Mouse (Mus musculus) granulocyte monocyte progenitor cell, adult 5-6 weeks (primary cell): ENCODE data around the gene Timd2. TPM values are rescaled to one million over a fixed set of nuclear protein-coding genes. Genes with fewer than 3 reads are reported as not detected.
A peak's percentile ranks its signal among the peaks of the same experiment; 100 is the strongest.
"Not testable (repeated sequence)": the region's sequence is repeated elsewhere in the genome, so short reads cannot be mapped to it uniquely, and the experiment has no call there.

Experiments
- ATAC-seq: replicated peaks from 2 replicates; pipeline ENCODE4 v1.8.0; 2016; ENCODE audit warnings: mild to moderate bottlenecking, moderate TSS enrichment, inconsistent platforms; ENCODE audit not compliant: poor library complexity, severe bottlenecking
- total RNA-seq, 2 experiments: library from RNA; stranded (forward) in 1 of 2; stranded (reverse) in 1 of 2; fragments of 200-712, 200-1000 nt in 1 of 2; fragments of >200 nt in 1 of 2; fragmentation: Nextera tagmentation in 1 of 2; gene quantifications; 2 replicates each; pipeline ENCODE4 v1.2.3; 2014 to 2017

The Timd2 gene
- total RNA-seq, 2 experiments from 2014 or later: not detected

DNA sequence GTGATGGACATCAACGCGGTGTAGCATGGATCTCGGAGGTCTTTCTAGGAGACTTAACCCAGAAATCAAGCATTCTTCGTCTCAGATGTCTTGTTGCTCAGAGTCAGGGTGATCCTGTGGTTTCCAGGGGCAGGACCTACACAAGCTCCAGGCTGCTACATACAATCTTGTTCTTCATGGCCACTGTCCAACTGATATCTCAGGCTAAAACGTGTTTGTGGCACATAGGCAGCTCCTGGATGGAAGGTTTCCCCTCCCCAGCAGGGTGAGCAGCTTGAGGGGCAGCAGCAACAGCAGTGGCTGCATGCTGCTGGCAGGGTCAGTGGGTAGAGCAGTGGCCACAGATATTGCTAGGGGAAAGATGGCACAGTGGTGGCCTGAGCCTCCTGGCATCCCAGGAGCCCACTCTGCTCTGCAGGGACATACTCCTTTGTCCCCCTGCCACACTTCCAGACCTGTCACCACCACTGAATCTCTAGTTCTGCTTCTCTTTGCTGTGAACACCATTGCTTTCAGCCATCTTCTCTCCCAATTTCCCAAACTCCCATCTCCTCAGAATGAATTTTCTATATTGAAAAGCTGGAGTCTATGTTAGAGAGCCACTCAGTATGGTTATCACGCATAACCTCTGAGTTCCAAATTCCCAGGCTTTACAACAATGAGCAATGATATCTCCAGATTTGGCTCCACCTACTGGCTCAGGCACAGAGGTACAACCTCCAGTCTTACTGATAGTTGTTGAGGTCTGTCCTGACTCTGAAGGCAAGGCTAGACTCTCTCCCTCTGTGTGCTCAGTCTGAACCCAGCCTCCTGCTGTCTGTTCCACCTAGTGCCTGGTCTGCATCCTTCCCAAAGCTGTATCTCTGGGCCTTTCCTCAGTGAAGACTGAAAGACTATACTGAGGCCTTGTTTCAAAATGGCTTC, 41.0 kb downstream of the Timd2 start:
- peak; percentile 78 for ATAC-seq

DNA sequence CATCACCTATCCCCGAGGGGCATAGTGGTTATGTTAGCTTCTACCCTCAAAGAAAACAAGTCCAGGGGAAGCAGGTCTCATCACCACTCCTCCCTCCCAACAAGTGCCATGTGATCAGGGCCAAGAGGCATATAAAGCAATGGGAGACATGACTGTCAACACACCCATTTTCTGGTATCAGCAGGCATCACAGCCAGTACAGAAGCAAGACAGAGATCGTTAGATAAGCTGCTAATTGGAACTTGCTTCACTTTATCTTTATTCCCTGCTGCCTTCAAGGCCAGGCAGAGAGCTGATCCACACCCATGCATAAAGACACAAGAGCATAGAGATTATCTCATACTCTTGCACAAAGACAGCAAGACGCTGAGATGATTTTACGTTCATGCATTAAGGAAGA, 43.6 kb downstream of the Timd2 start:
- ATAC-seq: no peak

DNA sequence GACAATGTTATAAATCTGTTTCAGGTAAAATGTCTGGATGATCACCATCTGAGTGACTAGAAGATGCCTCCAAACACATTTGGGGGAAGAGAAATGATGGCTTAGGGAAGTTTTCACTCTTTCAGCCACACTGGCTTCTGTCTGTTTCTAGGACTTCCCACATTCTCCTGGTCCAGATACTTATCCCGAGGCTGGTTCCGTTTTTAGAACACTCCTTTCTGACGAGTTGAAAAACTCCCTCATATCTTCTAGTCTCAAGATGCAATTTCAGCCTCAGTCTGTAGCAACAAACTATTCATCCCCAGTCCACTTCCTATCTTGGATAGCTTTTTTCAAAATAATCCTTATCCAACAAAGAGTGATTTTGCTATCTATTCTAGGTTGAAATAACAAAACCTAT, 54.4 kb downstream of the Timd2 start:
- no peak for ATAC-seq

DNA sequence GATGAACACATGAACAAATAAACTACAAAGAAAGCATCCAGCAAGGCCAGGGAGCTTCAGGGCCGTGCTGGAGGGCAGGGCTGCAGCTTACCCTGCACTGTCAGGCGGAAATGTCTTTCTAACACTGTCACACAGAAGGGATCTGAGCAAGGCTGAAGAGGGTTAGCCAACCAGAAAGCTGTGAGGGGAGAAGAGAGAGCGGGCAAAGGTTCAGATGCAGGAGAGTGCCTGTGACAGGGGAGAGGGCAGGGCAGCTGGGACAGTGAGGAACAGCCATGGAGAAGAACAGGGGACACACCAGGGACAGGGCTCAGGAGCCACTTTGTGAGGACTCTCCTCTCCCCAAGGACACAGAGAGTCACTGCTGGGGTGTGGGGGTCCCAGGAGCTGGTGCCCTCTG, 57.2 kb downstream of the Timd2 start:
- ATAC-seq: not testable (repeated sequence)

DNA sequence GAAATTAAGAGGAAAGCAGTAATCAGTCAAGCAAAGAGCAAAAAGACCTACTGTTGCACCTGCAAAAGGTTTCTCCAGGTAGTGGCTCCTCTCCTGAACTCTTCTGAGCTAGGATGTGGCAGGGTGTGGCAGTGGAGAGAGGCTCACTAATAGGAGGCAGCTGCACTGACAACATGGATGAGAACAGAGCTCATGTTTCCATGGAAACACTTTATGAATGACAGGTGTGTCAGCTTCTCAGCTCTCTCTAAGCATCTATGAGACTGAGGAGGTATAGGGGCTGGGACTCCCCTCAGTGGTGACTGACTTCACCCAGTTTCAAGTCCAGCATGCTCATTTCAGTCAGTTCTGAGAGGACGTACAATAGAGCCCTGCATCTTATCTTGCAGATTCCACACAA, 62.0 kb downstream of the Timd2 start:
- ATAC-seq: no peak

DNA sequence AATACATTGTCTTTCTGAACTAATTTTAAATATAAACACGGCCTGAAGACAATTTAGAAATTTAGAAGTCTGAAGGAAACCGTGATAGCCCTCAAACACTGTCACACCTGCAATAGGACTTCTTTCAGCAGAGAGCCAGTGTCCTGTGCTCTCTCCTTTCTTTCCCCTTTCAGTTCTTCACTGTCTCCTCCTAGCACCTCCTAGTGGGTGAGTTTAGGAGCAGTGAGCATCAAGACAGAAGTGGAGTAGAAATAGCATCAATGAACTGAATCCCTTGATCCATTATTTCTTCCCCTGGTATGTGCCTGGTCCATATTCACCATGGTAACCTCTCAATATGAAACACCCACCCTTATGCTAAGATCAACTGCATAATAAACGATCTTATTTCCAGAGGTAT, 70.3 kb downstream of the Timd2 start:
- ATAC-seq: no peak

DNA sequence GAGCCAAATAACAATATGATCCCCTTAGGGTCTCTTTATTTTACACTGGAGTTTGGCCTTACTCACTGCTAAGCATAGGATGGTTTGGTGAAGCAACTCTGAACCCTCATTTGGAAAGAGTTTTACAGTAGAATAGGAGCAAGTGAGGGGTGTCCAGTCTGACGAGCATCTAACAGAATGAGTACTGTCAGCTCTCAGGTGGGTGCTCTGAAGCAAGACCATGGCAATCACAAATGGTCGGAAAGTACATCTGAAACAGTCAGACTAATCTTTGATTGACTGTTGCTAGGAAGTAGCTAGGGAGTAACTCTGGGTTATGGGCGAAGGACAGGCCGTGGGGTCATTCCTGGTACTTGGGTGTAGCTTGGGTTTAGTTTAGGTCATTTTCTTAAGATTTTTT, 71.3 kb downstream of the Timd2 start:
- not testable (repeated sequence) for ATAC-seq

DNA sequence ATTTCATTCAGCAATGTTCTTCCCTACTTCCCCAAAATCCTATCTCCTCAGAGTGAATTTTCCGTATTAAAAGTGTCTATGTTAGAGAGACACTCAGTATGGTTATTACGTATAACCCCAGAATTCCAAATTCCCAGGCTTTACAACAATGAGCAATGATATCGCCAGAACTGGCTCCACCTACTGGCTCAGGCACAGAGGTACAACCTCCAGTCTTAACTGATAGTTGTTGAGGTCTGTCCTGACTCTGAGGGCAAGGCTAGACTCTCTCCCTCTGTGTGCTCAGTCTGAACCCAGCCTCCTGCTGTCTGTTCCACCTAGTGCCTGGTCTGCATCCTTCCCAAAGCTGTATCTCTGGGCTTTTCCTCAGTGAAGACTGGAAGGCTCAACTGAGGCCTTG, 75.2 kb downstream of the Timd2 start:
- peak; percentile 84 for ATAC-seq

DNA sequence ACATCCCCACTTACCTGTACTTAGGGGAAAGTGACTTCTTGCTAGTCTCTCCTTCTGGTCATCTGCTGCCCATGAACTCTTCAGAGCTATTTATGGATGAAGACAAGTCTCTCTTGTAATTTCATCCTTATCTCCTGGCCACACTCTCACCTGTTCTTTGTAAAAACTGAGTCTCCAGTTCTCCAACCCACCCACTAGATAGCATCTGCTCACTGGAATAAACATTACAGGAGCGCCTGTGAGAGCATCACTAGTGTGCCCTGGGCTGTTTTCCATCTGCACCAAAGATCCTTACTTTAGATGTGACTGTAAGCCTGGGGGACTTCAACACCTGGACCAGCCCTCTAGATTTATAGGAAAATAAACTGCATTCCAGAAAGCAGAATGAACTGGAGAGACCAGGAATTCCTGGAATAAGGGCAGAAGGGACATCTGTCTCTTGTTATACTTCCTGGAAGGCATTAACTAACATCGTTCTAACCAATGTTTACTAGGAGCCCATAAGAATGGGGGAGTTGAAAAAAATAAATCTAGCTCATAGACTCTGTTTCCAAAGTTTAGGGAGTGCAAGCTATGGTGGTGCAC, 77.6 kb downstream of the Timd2 start, which contains the start of gene Dppa1:
TSS of gene Dppa1 (minus strand) at position 51 of the 585 bp plus-strand sequence.
- no peak for ATAC-seq

DNA sequence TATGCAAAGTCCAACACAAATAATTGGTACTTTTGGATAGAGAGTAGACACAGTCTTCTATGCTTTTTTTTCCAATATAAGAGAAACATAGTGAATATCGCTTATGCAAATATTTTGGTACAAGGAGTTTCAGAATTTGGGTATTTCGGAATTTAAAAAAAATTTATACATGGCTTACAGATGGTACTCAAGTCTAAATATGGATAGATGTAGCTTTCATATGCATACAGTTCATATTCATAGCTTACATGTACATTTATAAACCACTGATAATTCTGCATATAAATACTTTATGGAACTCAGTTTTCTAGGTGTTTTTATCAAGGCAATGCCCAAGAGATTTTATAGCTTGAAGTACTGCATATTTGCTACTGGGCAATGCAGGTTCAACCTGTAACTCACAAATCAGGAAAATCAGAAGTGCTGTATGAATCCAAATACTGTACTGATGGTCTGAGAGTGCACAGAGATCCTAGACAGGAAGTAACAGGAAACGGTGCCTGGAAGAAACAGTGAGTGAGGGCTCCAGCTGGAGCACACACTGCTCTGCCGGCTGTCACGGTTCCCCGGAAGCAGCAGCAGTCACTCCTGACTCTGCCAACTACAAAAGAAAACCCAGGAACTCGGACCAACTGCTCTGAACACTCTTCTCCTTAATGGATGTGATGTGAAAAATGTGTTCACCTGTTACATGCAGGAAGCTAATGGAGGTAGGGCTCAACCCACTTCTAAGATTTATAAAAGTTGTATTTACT, 86.3 kb downstream of the Timd2 start:
- ATAC-seq: no peak

DNA sequence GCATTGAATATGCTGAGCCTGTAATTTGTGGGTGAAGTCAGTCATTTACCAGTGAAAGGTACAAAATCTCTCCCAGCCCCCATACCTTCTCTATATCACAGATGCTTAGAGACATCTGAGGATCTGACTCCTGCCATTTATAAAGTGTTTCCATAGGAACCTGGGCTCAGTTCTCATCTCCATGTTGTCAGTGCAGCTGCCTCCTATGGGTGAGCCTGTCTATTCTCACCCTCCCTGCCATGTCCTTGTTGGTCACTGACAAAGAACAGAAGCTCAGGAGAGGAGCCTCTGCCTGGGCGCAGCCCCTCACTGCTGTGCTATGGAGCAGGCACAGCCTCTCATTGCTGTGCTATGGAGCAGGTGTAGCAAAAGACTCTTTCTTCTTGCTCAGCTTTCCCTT, 86.9 kb downstream of the Timd2 start:
- no peak for ATAC-seq

Other genes with a start within 250 kb of the Timd2 start
- gene Gm12169, start 182.8 kb downstream of the Timd2 start, total RNA-seq (2014; fragmentation: Nextera tagmentation): not detected in 2 replicates
- not detected in 2 replicates for gene Gm12169, start 182.8 kb downstream of the Timd2 start, total RNA-seq (2017)
- gene BC053393, start 135.5 kb downstream of the Timd2 start, total RNA-seq (2014; fragmentation: Nextera tagmentation): not detected in 2 replicates
- gene BC053393, start 135.5 kb downstream of the Timd2 start, total RNA-seq (2017): not detected in 2 replicates
- gene Dppa1, start 77.8 kb downstream of the Timd2 start, total RNA-seq (2014; fragmentation: Nextera tagmentation): not detected in 2 replicates
- not detected in 2 replicates for gene Dppa1, start 77.8 kb downstream of the Timd2 start, total RNA-seq (2017)
- not detected in 2 replicates for gene Havcr1, start 28.0 kb upstream of the Timd2 start, total RNA-seq (2014; fragmentation: Nextera tagmentation)
- gene Havcr1, start 28.0 kb upstream of the Timd2 start, total RNA-seq (2017): not detected in 2 replicates
- not detected in 2 replicates for gene Timd4, start 103.7 kb upstream of the Timd2 start, total RNA-seq (2014; fragmentation: Nextera tagmentation)
- not detected in 2 replicates for gene Timd4, start 103.7 kb upstream of the Timd2 start, total RNA-seq (2017)